Mouse (Mus musculus) adrenal gland, postnatal 10 days (tissue): ENCODE results near the gene Nkx6-2. TPM values are rescaled to one million over a fixed set of nuclear protein-coding genes. Genes with fewer than 3 reads are reported as not detected.

ENCODE experiments used
- total RNA-seq, 2 experiments: library from RNA; stranded (reverse); gene quantifications; 2 replicates each; pipeline ENCODE4 v1.2.3; 2021

Gene Nkx6-2
- total RNA-seq, 2 experiments from 2014 or later: not detected

Other genes starting within 250 kb of the Nkx6-2 start
- 10 to 100 TPM; 59.4 to 64.1 TPM for gene Inpp5a, start 193.7 kb downstream of the Nkx6-2 start, total RNA-seq
- gene Cfap46, start 101.0 kb upstream of the Nkx6-2 start, total RNA-seq: 1 to 10 TPM in 1 of 2 experiments, under 1 TPM in 1; 0.45 to 1.2 TPM